Comparison of ENCODE assay signal across 9 mouse cellular contexts in genomic region chr11:98328031-98328370, GRCm38 (mm10). TPM values are rescaled to one million over a fixed set of nuclear protein-coding genes. Genes with fewer than 3 reads are reported as not detected.
DNase-seq lines count a peak whose midpoint lies in the region; ATAC-seq and TF ChIP-seq lines count a peak whose summit lies in the region.
"Had no signal": no experiment of that assay in that cellular context is flagged by ENCODE, and none has a peak within 500 bp of the region (broad histone marks: within the 10 kb centered on the region; RNA-seq: fewer than 3 reads in every experiment).

No protein-coding gene starts in this region.

- H3K4me3 ChIP-seq in kidney, embryonic 16.5 days (ENCODE audit: low read length), result peak overlapping the region; percentile 18
- peak overlapping the region; percentile 30 for H3K4me3 ChIP-seq in embryonic facial prominence, embryonic 13.5 days
- peak overlapping the region; percentile 54 for H3K4me3 ChIP-seq in hindbrain, postnatal 0 days (ENCODE audit: low read length)
- peak overlapping the region; percentile 21 for H3K4me3 ChIP-seq in neural tube, embryonic 11.5 days (ENCODE audit: low read depth, low read length)
- no peak overlapping the region for H3K4me3 ChIP-seq in thymus, adult 2 months (ENCODE audit: control insufficient read depth, insufficient read depth, low read length)

- WGBS in kidney, embryonic 16.5 days, result under 1% methylated on average over 32 of the region's 35 CpGs
- WGBS in embryonic facial prominence, embryonic 13.5 days, result under 1% methylated on average over 35 of the region's 35 CpGs
- WGBS in hindbrain, postnatal 0 days, result under 1% methylated on average over 34 of the region's 35 CpGs
- WGBS in neural tube, embryonic 11.5 days, result under 1% methylated on average over 35 of the region's 35 CpGs
- WGBS in thymus, adult 2 months, result 2% methylated on average over 35 of the region's 35 CpGs

- no peak for TF ChIP-seq CTCF in hindbrain, postnatal 0 days (IDR thresholded peaks at IDR 0.05; ENCODE audit: low read depth)
- no peak for TF ChIP-seq CTCF in thymus, adult 2 months (IDR thresholded peaks at IDR 0.05; ENCODE audit: borderline replicate concordance, control insufficient read depth, extremely low read depth, insufficient read depth, low read length, poor library complexity)

- H3K27ac ChIP-seq in kidney, embryonic 16.5 days (ENCODE audit: low read length), result no peak overlapping the region
- H3K27ac ChIP-seq in embryonic facial prominence, embryonic 13.5 days, result no peak overlapping the region
- peak overlapping the region; percentile 89 for H3K27ac ChIP-seq in hindbrain, postnatal 0 days
- no peak overlapping the region for H3K27ac ChIP-seq in neural tube, embryonic 11.5 days (ENCODE audit: low read depth, low read length)
- no peak overlapping the region for H3K27ac ChIP-seq in thymus, adult 2 months (ENCODE audit: control insufficient read depth, insufficient read depth, low read length)

- H3K9me3 ChIP-seq in kidney, embryonic 16.5 days (ENCODE audit: low read length), result no peaks in the 10 kb centered on the region
- no peaks in the 10 kb centered on the region for H3K9me3 ChIP-seq in embryonic facial prominence, embryonic 13.5 days
- no peaks in the 10 kb centered on the region for H3K9me3 ChIP-seq in hindbrain, postnatal 0 days (ENCODE audit: low read length)
- no peaks in the 10 kb centered on the region for H3K9me3 ChIP-seq in neural tube, embryonic 11.5 days (ENCODE audit: control insufficient read depth, low read length)

- no peaks in the 10 kb centered on the region for H3K36me3 ChIP-seq in kidney, embryonic 16.5 days (ENCODE audit: insufficient read depth, low read length)
- H3K36me3 ChIP-seq in embryonic facial prominence, embryonic 13.5 days, result no peaks in the 10 kb centered on the region
- no peaks in the 10 kb centered on the region for H3K36me3 ChIP-seq in hindbrain, postnatal 0 days (ENCODE audit: insufficient read depth, low read length)
- H3K36me3 ChIP-seq in neural tube, embryonic 11.5 days (ENCODE audit: control insufficient read depth, insufficient read depth, low read length), result no peaks in the 10 kb centered on the region
- no peaks in the 10 kb centered on the region for H3K36me3 ChIP-seq in thymus, adult 2 months (ENCODE audit: control insufficient read depth, insufficient read depth, low read length)

- no peak overlapping the region for H3K9ac ChIP-seq in kidney, embryonic 16.5 days (replicated peaks; ENCODE audit: low read length)
- no peak overlapping the region for H3K9ac ChIP-seq in embryonic facial prominence, embryonic 13.5 days
- H3K9ac ChIP-seq in hindbrain, postnatal 0 days (replicated peaks; ENCODE audit: low read length), result peak overlapping the region; percentile 73
- H3K9ac ChIP-seq in neural tube, embryonic 11.5 days (ENCODE audit: low read length), result no peak overlapping the region

- H3K4me1 ChIP-seq in kidney, embryonic 16.5 days (ENCODE audit: insufficient read depth, low read length), result peaks cover 18% of the 10 kb centered on the region
- peaks cover 24% of the 10 kb centered on the region for H3K4me1 ChIP-seq in embryonic facial prominence, embryonic 13.5 days
- H3K4me1 ChIP-seq in hindbrain, postnatal 0 days (ENCODE audit: insufficient read depth, low read length), result no peaks in the 10 kb centered on the region
- H3K4me1 ChIP-seq in neural tube, embryonic 11.5 days (ENCODE audit: control insufficient read depth, insufficient read depth, low read length), result peaks cover 9% of the 10 kb centered on the region
- H3K4me1 ChIP-seq in thymus, adult 2 months (replicated peaks; ENCODE audit: control insufficient read depth, insufficient read depth, low read length), result no peaks in the 10 kb centered on the region; the same call in 1 of the 2 replicates

- H3K4me2 ChIP-seq in kidney, embryonic 16.5 days (replicated peaks; ENCODE audit: low read depth, low read length), result peak overlapping the region; percentile 40
- H3K4me2 ChIP-seq in embryonic facial prominence, embryonic 13.5 days, result peak overlapping the region; percentile 47
- H3K4me2 ChIP-seq in hindbrain, postnatal 0 days (ENCODE audit: low read depth, low read length), result peak overlapping the region; percentile 58
- peak overlapping the region; percentile 32 for H3K4me2 ChIP-seq in neural tube, embryonic 11.5 days (ENCODE audit: low read depth)

- no peak for ATAC-seq in kidney, embryonic 16.5 days (ENCODE audit: low FRiP score, low TSS enrichment)
- ATAC-seq in embryonic facial prominence, embryonic 13.5 days (ENCODE audit: insufficient number of reproducible peaks, insufficient read depth, low FRiP score, low TSS enrichment, low read depth), result no peak
- no peak for ATAC-seq in hindbrain, postnatal 0 days
- no peak for ATAC-seq in neural tube, embryonic 11.5 days (ENCODE audit: insufficient read depth, low FRiP score, low TSS enrichment)

- intact Hi-C loops in left cerebral cortex, postnatal 10 days (cut with DNase I), result no loop called here

- TF ChIP-seq POLR2A in thymus, adult 2 months (IDR thresholded peaks at IDR 0.05; ENCODE audit: control insufficient read depth, extremely low read depth, insufficient read depth, low read length, poor library complexity), result no peak

- no peak for DNase-seq in kidney, adult 9 months
- no peak for DNase-seq in hindbrain, postnatal 0 days (ENCODE audit: low spot score)
- no peak for DNase-seq in neural tube, embryonic 11.5 days (ENCODE audit: low spot score)
- no peak for DNase-seq in thymus, postnatal 14 days
- DNase-seq in thymus, adult 2 months, result no peak
- DNase-seq in left cerebral cortex, postnatal 10 days (ENCODE audit: extremely low spot score in 1 of 2, low spot score in 2 of 2), result no peak
- DNase-seq: lung, postnatal 10 days had no signal

- peaks cover 100% of the 10 kb centered on the region for H3K27me3 ChIP-seq in kidney, embryonic 16.5 days (ENCODE audit: insufficient read depth, low read length)
- peaks cover 100% of the 10 kb centered on the region for H3K27me3 ChIP-seq in embryonic facial prominence, embryonic 13.5 days
- H3K27me3 ChIP-seq in hindbrain, postnatal 0 days (ENCODE audit: insufficient read depth, low read length), result peaks cover 43% of the 10 kb centered on the region
- peaks cover 93% of the 10 kb centered on the region for H3K27me3 ChIP-seq in neural tube, embryonic 11.5 days (ENCODE audit: control insufficient read depth, insufficient read depth, low read length)
- H3K27me3 ChIP-seq in thymus, adult 2 months (ENCODE audit: control insufficient read depth, insufficient read depth, low read length), result peaks cover 46% of the 10 kb centered on the region

RNA-seq across cellular contexts. Expression of gene Neurod2, which starts 1.4 kb away (rescaled TPM):
- polyA plus RNA-seq in kidney, embryonic 16.5 days (2015; fragmentation: Nextera tagmentation; extraction: Ambion mirVana), result not detected in 2 replicates
- 0.17 and 0.48 TPM in 2 replicates for polyA plus RNA-seq in embryonic facial prominence, embryonic 13.5 days (2015; fragmentation: Nextera tagmentation; extraction: Ambion mirVana)
- total RNA-seq in hindbrain, postnatal 0 days (2014; rRNA removed), result 87.0 and 93.2 TPM in 2 replicates
- 30.7 and 34.3 TPM in 2 replicates for polyA plus RNA-seq in hindbrain, postnatal 0 days (2015; fragmentation: Nextera tagmentation; extraction: Ambion mirVana)
- polyA plus RNA-seq in neural tube, embryonic 11.5 days (2014; fragmentation: Nextera tagmentation; extraction: Ambion mirVana), result 1.2 TPM in 2 replicates
- 0.12 and 0.22 TPM in 2 replicates for polyA plus RNA-seq in thymus, adult 2 months (2012; rRNA removed)
- total RNA-seq in left cerebral cortex, postnatal 10 days (2021), result 10 to 100 TPM; 63.4 to 67.0 TPM

RNA-seq across cellular contexts. Expression of gene Ppp1r1b, which starts 20.2 kb away (rescaled TPM):
- polyA plus RNA-seq in kidney, embryonic 16.5 days (2015; fragmentation: Nextera tagmentation; extraction: Ambion mirVana), result 5.4 and 5.8 TPM in 2 replicates
- 1.2 and 2.0 TPM in 2 replicates for polyA plus RNA-seq in embryonic facial prominence, embryonic 13.5 days (2015; fragmentation: Nextera tagmentation; extraction: Ambion mirVana)
- 1.3 and 3.5 TPM in 2 replicates for total RNA-seq in hindbrain, postnatal 0 days (2014; rRNA removed)
- 18.0 and 19.1 TPM in 2 replicates for polyA plus RNA-seq in hindbrain, postnatal 0 days (2015; fragmentation: Nextera tagmentation; extraction: Ambion mirVana)
- polyA plus RNA-seq in neural tube, embryonic 11.5 days (2014; fragmentation: Nextera tagmentation; extraction: Ambion mirVana), result 0.15 TPM in 1 of 2 replicates, not detected in the other
- 5.9 and 11.5 TPM in 2 replicates for polyA plus RNA-seq in thymus, adult 2 months (2012; rRNA removed)
- 100 to 1,000 TPM in 1 of 2 experiments, 10 to 100 TPM in 1; 59.5 to 126 TPM for total RNA-seq in left cerebral cortex, postnatal 10 days (2021)

RNA-seq across cellular contexts. Expression of gene Stard3, which starts 30.2 kb away (rescaled TPM):
- polyA plus RNA-seq in kidney, embryonic 16.5 days (2015; fragmentation: Nextera tagmentation; extraction: Ambion mirVana), result 62.0 and 62.4 TPM in 2 replicates
- polyA plus RNA-seq in embryonic facial prominence, embryonic 13.5 days (2015; fragmentation: Nextera tagmentation; extraction: Ambion mirVana), result 38.3 and 42.3 TPM in 2 replicates
- total RNA-seq in hindbrain, postnatal 0 days (2014; rRNA removed), result 44.0 and 52.4 TPM in 2 replicates
- polyA plus RNA-seq in hindbrain, postnatal 0 days (2015; fragmentation: Nextera tagmentation; extraction: Ambion mirVana), result 28.4 and 31.9 TPM in 2 replicates
- 39.7 and 45.6 TPM in 2 replicates for polyA plus RNA-seq in neural tube, embryonic 11.5 days (2014; fragmentation: Nextera tagmentation; extraction: Ambion mirVana)
- 260 and 271 TPM in 2 replicates for polyA plus RNA-seq in thymus, adult 2 months (2012; rRNA removed)
- total RNA-seq in left cerebral cortex, postnatal 10 days (2021), result 10 to 100 TPM; 19.8 to 20.2 TPM

RNA-seq across cellular contexts. Expression of gene Tcap, which starts 55.6 kb away (rescaled TPM):
- 2.4 and 2.7 TPM in 2 replicates for polyA plus RNA-seq in kidney, embryonic 16.5 days (2015; fragmentation: Nextera tagmentation; extraction: Ambion mirVana)
- polyA plus RNA-seq in embryonic facial prominence, embryonic 13.5 days (2015; fragmentation: Nextera tagmentation; extraction: Ambion mirVana), result 0.89 and 1.1 TPM in 2 replicates
- total RNA-seq in hindbrain, postnatal 0 days (2014; rRNA removed), result 0.26 and 4.4 TPM in 2 replicates
- not detected in 2 replicates for polyA plus RNA-seq in hindbrain, postnatal 0 days (2015; fragmentation: Nextera tagmentation; extraction: Ambion mirVana)
- 3.1 and 3.9 TPM in 2 replicates for polyA plus RNA-seq in neural tube, embryonic 11.5 days (2014; fragmentation: Nextera tagmentation; extraction: Ambion mirVana)
- polyA plus RNA-seq in thymus, adult 2 months (2012; rRNA removed), result 9.9 and 83.8 TPM in 2 replicates
- total RNA-seq in left cerebral cortex, postnatal 10 days (2021), result 1 to 10 TPM; 5.4 to 6.9 TPM

RNA-seq across cellular contexts. Expression of gene Pnmt, which starts 58.2 kb away (rescaled TPM):
- polyA plus RNA-seq in kidney, embryonic 16.5 days (2015; fragmentation: Nextera tagmentation; extraction: Ambion mirVana), result 2.5 and 2.8 TPM in 2 replicates
- polyA plus RNA-seq in embryonic facial prominence, embryonic 13.5 days (2015; fragmentation: Nextera tagmentation; extraction: Ambion mirVana), result 0.45 and 1.3 TPM in 2 replicates
- 1.2 and 5.4 TPM in 2 replicates for total RNA-seq in hindbrain, postnatal 0 days (2014; rRNA removed)
- 5.4 and 5.5 TPM in 2 replicates for polyA plus RNA-seq in hindbrain, postnatal 0 days (2015; fragmentation: Nextera tagmentation; extraction: Ambion mirVana)
- polyA plus RNA-seq in neural tube, embryonic 11.5 days (2014; fragmentation: Nextera tagmentation; extraction: Ambion mirVana), result 0.40 and 0.91 TPM in 2 replicates
- 0.77 and 1.3 TPM in 2 replicates for polyA plus RNA-seq in thymus, adult 2 months (2012; rRNA removed)
- total RNA-seq in left cerebral cortex, postnatal 10 days (2021), result 1 to 10 TPM in 1 of 2 experiments, under 1 TPM in 1; 0.61 to 1.1 TPM

Comparison
In these comparisons a context has a peak if more than half of its experiments do, and no peak if none do; other contexts are left out.
1. RNA of gene Neurod2, which starts 1.4 kb away (polyA plus RNA-seq): 30.7 to 34.3 TPM in hindbrain, postnatal 0 days; 1.2 TPM in neural tube, embryonic 11.5 days, 0.17 to 0.48 TPM in embryonic facial prominence, embryonic 13.5 days, 0.12 to 0.22 TPM in thymus, adult 2 months and not detected in kidney, embryonic 16.5 days; every median in the first group is over 10 times any median in the second.
2. Peak in every context shown above with its lines, with median percentiles within 50 percentile points of each other: H3K4me2 ChIP-seq.